Mouse (Mus musculus) retina, embryonic 14.5 days (tissue): ENCODE measurements at regions not wholly inside any gene's neighbourhood (a gene's known extent, or its start where the extent isn't known, plus 50 kb on each side); places are given as distances from the start of the nearest gene placed in this dataset.
"Not testable (repeated sequence)": the region's sequence is repeated elsewhere in the genome, so short reads cannot be mapped to it uniquely, and the experiment has no call there.

Experiments
- DNase-seq: peaks from one replicate; pipeline ENCODE4 v3.0.0-alpha.2; 2015; ENCODE audit warnings: low spot score

DNA sequence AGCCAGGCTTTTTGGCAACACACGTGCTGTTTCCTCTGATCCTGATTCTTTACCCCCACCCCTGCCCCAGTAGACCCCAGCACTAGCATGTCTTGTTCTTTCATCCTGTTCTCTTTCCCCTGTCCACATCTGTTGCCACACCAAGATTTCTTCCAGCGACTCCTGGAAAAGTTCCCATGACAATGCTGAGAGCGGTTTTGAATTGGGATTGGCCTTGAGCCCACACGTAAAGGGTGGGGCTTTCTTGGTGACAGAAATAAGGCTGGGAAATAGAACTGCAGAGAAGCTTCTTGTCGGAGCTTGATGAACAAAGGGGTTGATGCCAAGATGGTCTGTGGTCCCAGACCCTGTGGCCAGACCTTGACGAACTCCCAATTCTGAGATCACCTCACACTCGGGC is 106.8 kb downstream of the Enc1 start:
- DNase-seq = no peak

- no peak for DNase-seq
Measured at GRCm38 (mm10) chr13:97341218-97341889, 100.4 kb downstream of the Enc1 start.

DNA sequence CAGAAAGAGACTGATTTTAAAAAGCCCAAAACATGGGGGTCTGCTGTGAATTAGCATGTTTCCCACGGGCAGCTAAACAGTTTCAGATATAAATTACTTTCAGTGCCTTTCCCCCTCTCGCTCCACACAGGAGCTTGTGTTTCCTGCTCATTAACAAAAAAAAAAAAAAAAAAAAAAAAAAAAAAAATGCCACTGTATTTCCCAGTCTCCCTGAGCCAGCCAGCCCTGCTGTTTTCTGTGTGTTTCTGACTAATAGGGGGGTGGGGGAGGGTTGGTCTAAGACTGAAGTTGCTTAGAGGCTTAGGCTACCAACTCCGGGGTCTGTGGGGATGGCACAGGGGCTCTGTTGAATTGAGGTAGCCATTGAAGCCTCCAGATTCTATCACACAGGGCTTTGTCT is 97.0 kb downstream of the Enc1 start:
- DNase-seq = peak; percentile 31

DNA sequence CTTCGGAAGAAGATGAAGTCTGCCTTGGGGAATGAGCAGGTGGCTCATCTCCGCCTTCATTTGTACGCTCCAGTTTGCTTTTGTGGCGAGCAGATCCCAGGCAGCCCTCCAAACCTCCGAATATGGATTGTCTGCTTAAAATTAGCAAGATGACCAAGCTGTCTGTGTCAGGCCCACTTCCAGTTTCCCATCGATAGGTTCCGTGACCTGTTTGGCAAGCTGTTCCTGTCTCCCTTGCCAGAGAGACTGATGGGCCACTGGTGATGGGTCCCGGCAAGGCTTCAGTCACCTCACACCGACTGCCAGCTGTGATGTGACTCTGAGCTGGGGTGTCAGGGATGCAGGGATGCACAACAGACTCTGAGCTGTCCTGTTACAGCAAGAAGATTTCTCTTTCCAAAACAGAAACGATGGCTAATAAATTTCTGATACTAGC is 96.4 kb downstream of the Enc1 start:
- DNase-seq = no peak

- peak; percentile 55 for DNase-seq
Measured at GRCm38 (mm10) chr13:97333801-97334534, 93.1 kb downstream of the Enc1 start.

DNA sequence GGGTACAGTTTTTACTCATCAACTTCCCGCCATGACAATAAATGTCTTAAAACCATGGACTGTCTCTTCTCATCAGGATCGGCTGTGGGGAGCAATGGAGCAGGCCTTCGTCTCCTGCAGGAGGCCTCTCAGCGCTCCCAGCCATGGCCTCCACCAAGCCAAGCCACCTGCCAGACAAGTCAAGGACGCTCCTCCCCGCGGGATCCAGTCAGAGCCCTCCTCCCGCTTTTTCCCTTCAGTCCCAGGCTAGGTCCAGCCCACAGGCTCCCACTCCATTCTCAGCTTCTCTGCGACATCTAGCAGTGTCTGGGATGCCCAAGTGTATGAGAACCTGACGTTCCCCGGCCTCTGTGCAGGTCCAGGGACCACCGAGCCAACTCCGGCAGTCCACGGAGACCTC is 90.2 kb downstream of the Enc1 start:
- DNase-seq = no peak

GRCm38 (mm10) chr13:97321307-97321706 is 80.4 kb downstream of the Enc1 start:
- not testable (repeated sequence) for DNase-seq

- no peak for DNase-seq
Measured at GRCm38 (mm10) chr13:97320756-97321155, 79.9 kb downstream of the Enc1 start.

- no peak for DNase-seq
Measured at GRCm38 (mm10) chr13:97320298-97320697, 79.4 kb downstream of the Enc1 start.

DNA sequence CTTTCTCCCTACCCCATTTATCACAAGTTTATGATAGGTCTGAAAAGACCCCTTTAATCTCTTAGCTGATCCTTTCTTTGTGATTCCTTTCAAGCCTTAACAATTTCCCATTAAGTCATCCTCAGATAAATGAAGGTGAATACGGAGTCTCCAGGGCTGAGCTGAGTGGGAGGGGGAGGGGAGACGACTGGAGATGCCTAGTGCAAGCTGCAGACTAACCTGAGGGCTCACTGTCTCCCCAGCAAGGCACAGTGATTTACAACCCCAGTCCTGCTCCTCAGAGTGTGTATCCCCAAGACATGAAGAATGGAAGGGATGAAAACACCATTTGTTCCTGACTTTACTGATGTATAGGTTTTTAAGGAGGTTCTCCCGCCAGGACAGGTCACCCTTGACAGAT is 76.7 kb downstream of the Enc1 start:
- no peak for DNase-seq

DNA sequence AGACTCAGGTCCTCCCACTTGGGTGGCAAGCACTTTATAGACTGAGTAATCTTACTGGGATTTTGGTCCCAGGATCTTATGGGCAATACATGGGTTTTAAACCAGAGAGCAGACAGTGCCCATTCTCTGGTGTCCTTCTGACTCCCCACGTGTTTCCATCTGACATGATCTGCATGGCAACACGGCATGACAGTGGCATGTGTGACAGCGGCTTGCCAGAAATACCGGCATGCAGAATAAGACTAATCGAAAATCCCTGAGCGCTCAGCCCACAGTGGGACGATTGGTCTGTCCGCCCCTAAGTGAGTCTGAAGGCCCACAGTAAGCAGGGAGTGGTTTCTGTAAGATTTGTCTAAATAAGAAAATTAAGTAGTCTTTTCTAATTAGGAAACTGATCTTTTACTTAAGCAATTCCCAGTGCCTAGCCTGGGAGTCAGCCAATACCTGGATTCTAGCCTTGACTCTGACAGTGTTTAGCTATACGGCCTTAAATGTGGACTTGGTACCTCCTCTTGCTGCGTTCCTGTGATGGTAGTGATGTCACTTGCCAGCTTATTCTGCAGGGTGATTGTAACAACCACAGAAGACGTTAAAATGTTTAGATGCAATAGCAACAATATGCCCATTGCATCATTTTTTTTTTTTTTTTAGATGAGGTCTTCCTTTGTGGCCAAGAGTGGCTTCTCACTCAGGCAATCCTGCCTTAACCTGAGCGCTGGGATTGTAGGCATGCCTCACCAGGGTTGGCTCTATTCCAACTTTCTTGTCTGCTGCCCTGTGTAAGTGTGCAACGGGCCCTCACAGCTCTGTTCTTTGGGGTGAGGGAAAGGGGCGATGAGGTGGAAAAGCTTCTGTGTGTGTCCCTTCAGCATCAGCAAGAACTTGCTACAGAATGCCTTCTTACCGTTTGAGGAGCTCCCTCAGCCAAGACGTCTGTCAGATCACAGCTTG is 71.8 kb downstream of the Enc1 start:
- DNase-seq = no peak

DNA sequence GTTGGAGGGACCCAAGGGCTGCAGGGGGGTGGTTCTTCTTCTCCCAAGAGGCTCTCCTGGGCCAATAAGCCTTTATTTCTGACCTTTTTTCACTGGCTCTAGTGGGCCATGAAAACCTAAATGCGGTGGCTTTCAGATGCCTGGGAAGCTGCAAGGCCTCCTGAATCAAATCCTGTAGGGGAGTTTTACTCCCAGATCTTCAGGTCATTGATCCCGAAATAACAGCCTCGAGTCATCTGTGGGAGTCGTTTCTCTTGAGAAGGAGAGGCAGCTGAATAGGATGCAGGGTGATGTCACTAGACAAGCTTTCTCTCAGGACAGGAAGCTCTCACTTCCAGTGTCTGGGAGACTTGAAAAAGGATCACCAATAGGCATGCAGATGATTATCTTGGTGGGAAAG is 70.4 kb downstream of the Enc1 start:
- peak; percentile 53 for DNase-seq

DNA sequence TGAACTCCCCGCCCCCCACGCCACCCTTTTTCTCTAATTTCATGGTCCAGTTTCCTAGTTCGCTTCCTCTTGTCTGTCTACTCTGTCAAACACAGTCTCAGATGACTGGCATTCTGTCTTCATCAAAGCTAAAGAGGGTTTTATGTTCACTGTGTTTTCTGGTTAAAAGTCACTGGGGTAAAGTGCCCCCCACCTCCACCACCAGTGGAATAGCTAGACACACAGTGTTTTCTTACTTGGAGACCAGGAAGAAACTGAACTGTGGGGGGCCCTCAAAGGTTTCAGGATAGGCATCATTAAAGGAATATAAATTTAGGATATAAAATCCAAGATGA is 69.9 kb downstream of the Enc1 start:
- no peak for DNase-seq

GRCm38 (mm10) chr13:97310186-97310854 is 69.4 kb downstream of the Enc1 start:
- DNase-seq = peak; percentile 54

GRCm38 (mm10) chr13:97309411-97309810 is 68.5 kb downstream of the Enc1 start:
- DNase-seq = no peak

DNA sequence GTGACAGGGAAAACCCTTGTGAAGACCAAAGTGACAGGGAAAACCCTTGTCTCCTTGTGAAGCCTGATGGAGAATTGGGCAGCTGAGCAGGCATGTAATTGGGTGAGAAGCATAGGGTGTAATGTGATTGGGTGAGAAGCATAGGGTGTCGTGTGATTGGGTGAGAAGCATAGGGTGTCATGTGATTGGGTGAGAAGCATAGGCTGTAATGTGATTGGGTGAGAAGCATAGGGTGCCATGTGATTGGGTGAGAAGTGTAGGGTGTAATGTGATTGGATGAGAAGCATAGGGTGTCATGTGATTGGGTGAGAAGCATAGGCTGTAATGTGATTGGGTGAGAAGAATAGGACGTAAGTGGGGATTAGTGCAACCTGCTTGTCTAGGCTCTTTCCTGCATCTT is 67.5 kb downstream of the Enc1 start:
- no peak for DNase-seq
